ENCODE assay signal across 8 mouse cellular contexts in the genomic region with DNA sequence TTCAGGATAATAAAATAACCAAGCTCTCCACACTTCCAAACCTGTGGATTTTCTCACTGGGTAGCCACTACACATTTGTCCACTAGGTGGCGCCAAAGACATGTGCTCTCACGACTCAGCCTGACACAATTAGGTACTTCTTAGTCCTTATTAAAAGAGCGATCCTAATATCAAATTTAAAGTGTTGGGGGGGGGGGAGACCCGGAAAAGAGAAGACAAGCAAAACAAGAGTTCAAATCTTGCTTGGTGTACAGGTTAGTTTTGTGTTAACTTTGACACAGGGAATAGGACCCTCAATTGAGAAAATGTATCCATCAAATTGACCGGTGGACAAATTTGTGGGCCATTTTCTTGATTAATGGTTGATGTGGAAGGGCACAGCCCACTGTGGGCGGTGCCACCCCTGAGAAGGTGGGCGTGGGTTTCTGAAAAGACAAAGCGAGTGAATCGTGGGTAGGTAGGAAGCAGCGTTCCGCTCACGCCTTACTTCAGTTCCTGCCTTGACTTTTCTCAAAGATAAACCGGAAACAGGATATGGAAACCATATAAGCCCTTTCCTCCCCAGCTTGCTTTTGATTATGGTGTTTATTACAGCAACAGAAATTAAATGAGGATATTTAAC. TPM values are rescaled to one million over a fixed set of nuclear protein-coding genes. Genes with fewer than 3 reads are reported as not detected.
DNase-seq lines count a peak whose midpoint lies in the region; ATAC-seq lines count a peak whose summit lies in the region.

No protein-coding gene starts in this region.

- no peaks in the 10 kb centered on the region for H3K27me3 ChIP-seq in heart, embryonic 11.5 days (ENCODE audit: control insufficient read depth, insufficient read depth, low read length)
- H3K27me3 ChIP-seq in embryonic facial prominence, embryonic 10.5 days (replicated peaks; ENCODE audit: low read depth, poor library complexity, severe bottlenecking), result peaks cover 8% of the 10 kb centered on the region; the same call in 1 of the 2 replicates
- peaks cover 6% of the 10 kb centered on the region for H3K27me3 ChIP-seq in megakaryocyte, embryonic 14.5 days (replicated peaks)

- WGBS in heart, embryonic 11.5 days (ENCODE audit: insufficient replicate concordance), result 37% methylated on average over 13 of the region's 13 CpGs
- WGBS in embryonic facial prominence, embryonic 10.5 days, result 47% methylated on average over 13 of the region's 13 CpGs

- no peak overlapping the region for H3K27ac ChIP-seq in heart, embryonic 11.5 days (ENCODE audit: low read depth, low read length)
- no peak overlapping the region for H3K27ac ChIP-seq in embryonic facial prominence, embryonic 10.5 days (replicated peaks)

- H3K36me3 ChIP-seq in heart, embryonic 11.5 days (ENCODE audit: control insufficient read depth, insufficient read depth, low read length), result no peaks in the 10 kb centered on the region
- no peaks in the 10 kb centered on the region for H3K36me3 ChIP-seq in embryonic facial prominence, embryonic 10.5 days (replicated peaks)
- H3K36me3 ChIP-seq in megakaryocyte, embryonic 14.5 days (replicated peaks; ENCODE audit: low read length), result no peaks in the 10 kb centered on the region

- no peak overlapping the region for H3K4me3 ChIP-seq in heart, embryonic 11.5 days (ENCODE audit: low read depth, low read length)
- no peak overlapping the region for H3K4me3 ChIP-seq in embryonic facial prominence, embryonic 10.5 days
- peak overlapping the region; percentile 75 for H3K4me3 ChIP-seq in megakaryocyte, embryonic 14.5 days (replicated peaks)

- H3K9ac ChIP-seq in heart, embryonic 11.5 days (ENCODE audit: low read depth, low read length), result no peak overlapping the region

- H3K4me1 ChIP-seq in heart, embryonic 11.5 days (ENCODE audit: control insufficient read depth, insufficient read depth, low read length), result no peaks in the 10 kb centered on the region
- H3K4me1 ChIP-seq in embryonic facial prominence, embryonic 10.5 days, result no peaks in the 10 kb centered on the region
- peaks cover 27% of the 10 kb centered on the region for H3K4me1 ChIP-seq in megakaryocyte, embryonic 14.5 days

- H3K4me2 ChIP-seq in heart, embryonic 11.5 days, result no peak overlapping the region

- no peaks in the 10 kb centered on the region for H3K9me3 ChIP-seq in heart, embryonic 11.5 days (replicated peaks; ENCODE audit: control insufficient read depth, low read length)
- H3K9me3 ChIP-seq in embryonic facial prominence, embryonic 10.5 days, result peaks cover 9% of the 10 kb centered on the region
- H3K9me3 ChIP-seq in megakaryocyte, embryonic 14.5 days, result peaks cover 5% of the 10 kb centered on the region

- ATAC-seq in heart, embryonic 11.5 days (replicated peaks; ENCODE audit: insufficient number of reproducible peaks, low FRiP score, low TSS enrichment), result no peak
- peak; percentile 81 to 84 for ATAC-seq in hematopoietic stem cell, adult 5-6 weeks (replicated peaks in 1 of 2; ENCODE audit: insufficient read depth in 1 of 2, low FRiP score in 2 of 2, low TSS enrichment in 1 of 2, low read depth in 1 of 2, poor library complexity in 2 of 2, severe bottlenecking in 2 of 2)

- peak; percentile 76 to 94 for DNase-seq in heart, adult 18-20 months
- peak; percentile 78 for DNase-seq in adrenal gland, postnatal 25 days
- peak; percentile 75 for DNase-seq in embryonic facial prominence, embryonic 10.5 days (ENCODE audit: low spot score)
- peak; percentile 13 to 87 for DNase-seq in left cerebral cortex, adult 9 months (ENCODE audit: low spot score in 2 of 2)
- peak; percentile 90 to 92 for DNase-seq in spleen, postnatal 36 days (ENCODE audit: low spot score in 2 of 2)

RNA-seq across cellular contexts. Expression of gene Tap1, which starts 16.4 kb away (rescaled TPM):
- 10 to 100 TPM in 1 of 2 experiments, 1 to 10 TPM in 1; 5.7 to 11.4 TPM for total RNA-seq in heart, adult 18-20 months (2021)
- polyA plus RNA-seq in heart, embryonic 11.5 days (2014; fragmentation: Nextera tagmentation; extraction: Ambion mirVana), result 0.63 and 0.86 TPM in 2 replicates
- total RNA-seq in adrenal gland, postnatal 25 days (2021), result 14.4 and 20.9 TPM in 2 replicates
- polyA plus RNA-seq in embryonic facial prominence, embryonic 10.5 days (2016; fragmentation: Nextera tagmentation; extraction: Ambion mirVana), result 2.8 and 2.9 TPM in 2 replicates
- total RNA-seq in hematopoietic stem cell, adult 5-6 weeks (2017), result 130 and 164 TPM in 2 replicates
- polyA plus RNA-seq in megakaryocyte, embryonic 14.5 days (2012; ENCODE audit: insufficient read depth, low replicate concordance), result 27.1 and 27.9 TPM in 2 replicates

RNA-seq across cellular contexts. Expression of gene Psmb9, which starts 16.6 kb away (rescaled TPM):
- 10 to 100 TPM; 13.1 to 25.3 TPM for total RNA-seq in heart, adult 18-20 months (2021)
- 0.42 and 0.59 TPM in 2 replicates for polyA plus RNA-seq in heart, embryonic 11.5 days (2014; fragmentation: Nextera tagmentation; extraction: Ambion mirVana)
- 7.0 and 14.5 TPM in 2 replicates for total RNA-seq in adrenal gland, postnatal 25 days (2021)
- 0.57 and 0.93 TPM in 2 replicates for polyA plus RNA-seq in embryonic facial prominence, embryonic 10.5 days (2016; fragmentation: Nextera tagmentation; extraction: Ambion mirVana)
- 124 and 169 TPM in 2 replicates for total RNA-seq in hematopoietic stem cell, adult 5-6 weeks (2017)
- polyA plus RNA-seq in megakaryocyte, embryonic 14.5 days (2012; ENCODE audit: insufficient read depth, low replicate concordance), result 15.3 and 32.2 TPM in 2 replicates

RNA-seq across cellular contexts. Expression of gene H2-DMb1, which starts 18.1 kb away (rescaled TPM):
- 1 to 10 TPM; 3.0 to 3.9 TPM for total RNA-seq in heart, adult 18-20 months (2021)
- 0.27 and 0.29 TPM in 2 replicates for polyA plus RNA-seq in heart, embryonic 11.5 days (2014; fragmentation: Nextera tagmentation; extraction: Ambion mirVana)
- total RNA-seq in adrenal gland, postnatal 25 days (2021), result 2.4 and 3.0 TPM in 2 replicates
- 0.52 and 0.55 TPM in 2 replicates for polyA plus RNA-seq in embryonic facial prominence, embryonic 10.5 days (2016; fragmentation: Nextera tagmentation; extraction: Ambion mirVana)
- total RNA-seq in hematopoietic stem cell, adult 5-6 weeks (2017), result 51.5 and 55.9 TPM in 2 replicates
- polyA plus RNA-seq in megakaryocyte, embryonic 14.5 days (2012; ENCODE audit: insufficient read depth, low replicate concordance), result 1.1 TPM in 1 of 2 replicates, not detected in the other

RNA-seq across cellular contexts. Expression of gene Psmb8, which starts 26.5 kb away (rescaled TPM):
- 10 to 100 TPM; 19.5 to 34.4 TPM for total RNA-seq in heart, adult 18-20 months (2021)
- 1.5 and 2.5 TPM in 2 replicates for polyA plus RNA-seq in heart, embryonic 11.5 days (2014; fragmentation: Nextera tagmentation; extraction: Ambion mirVana)
- 11.7 and 23.5 TPM in 2 replicates for total RNA-seq in adrenal gland, postnatal 25 days (2021)
- polyA plus RNA-seq in embryonic facial prominence, embryonic 10.5 days (2016; fragmentation: Nextera tagmentation; extraction: Ambion mirVana), result 1.3 and 1.7 TPM in 2 replicates
- 392 and 482 TPM in 2 replicates for total RNA-seq in hematopoietic stem cell, adult 5-6 weeks (2017)
- 16.6 and 74.9 TPM in 2 replicates for polyA plus RNA-seq in megakaryocyte, embryonic 14.5 days (2012; ENCODE audit: insufficient read depth, low replicate concordance)

RNA-seq across cellular contexts. Expression of gene H2-DMb2, which starts 27.9 kb away (rescaled TPM):
- total RNA-seq in heart, adult 18-20 months (2021), result 1 to 10 TPM; 2.0 to 7.5 TPM
- 0.20 TPM in 1 of 2 replicates, not detected in the other for polyA plus RNA-seq in heart, embryonic 11.5 days (2014; fragmentation: Nextera tagmentation; extraction: Ambion mirVana)
- 1.7 TPM in 1 of 2 replicates, not detected in the other for total RNA-seq in adrenal gland, postnatal 25 days (2021)
- 0.17 and 0.28 TPM in 2 replicates for polyA plus RNA-seq in embryonic facial prominence, embryonic 10.5 days (2016; fragmentation: Nextera tagmentation; extraction: Ambion mirVana)
- total RNA-seq in hematopoietic stem cell, adult 5-6 weeks (2017), result 4.6 and 6.4 TPM in 2 replicates
- 1.5 TPM in 1 of 2 replicates, not detected in the other for polyA plus RNA-seq in megakaryocyte, embryonic 14.5 days (2012; ENCODE audit: insufficient read depth, low replicate concordance)

Comparison
In these comparisons a context has a peak if more than half of its experiments do, and no peak if none do; other contexts are left out.
1. RNA of gene H2-DMb1, which starts 18.1 kb away (total RNA-seq): 51.5 to 55.9 TPM in hematopoietic stem cell, adult 5-6 weeks; 3.0 to 3.9 TPM in heart, adult 18-20 months and 2.4 to 3.0 TPM in adrenal gland, postnatal 25 days; every median in the first group is over 10 times any median in the second.
2. Peak in every context shown above with its lines, with median percentiles within 50 percentile points of each other: DNase-seq.